Comparison of ENCODE assay signal across 23 mouse cellular contexts in genomic region chr6:115772201-115772600, GRCm38 (mm10). TPM values are rescaled to one million over a fixed set of nuclear protein-coding genes. Genes with fewer than 3 reads are reported as not detected.
DNase-seq lines count a peak whose midpoint lies in the region; ATAC-seq and TF ChIP-seq lines count a peak whose summit lies in the region.
"Had no signal": no experiment of that assay in that cellular context is flagged by ENCODE, and none has a peak within 500 bp of the region (broad histone marks: within the 10 kb centered on the region; RNA-seq: fewer than 3 reads in every experiment).

No protein-coding gene starts in this region.

- no peaks in the 10 kb centered on the region for H3K36me3 ChIP-seq in kidney, postnatal 0 days (ENCODE audit: insufficient read depth, low read length)
- H3K36me3 ChIP-seq in MEL (ENCODE audit: control insufficient read depth in 1 of 2, insufficient read depth in 2 of 2, low read length in 2 of 2) = peaks cover 0 to 23% of the 10 kb centered on the region in 2 experiments; a peak in 2 of 4 replicates
- no peaks in the 10 kb centered on the region for H3K36me3 ChIP-seq in stomach, postnatal 0 days (ENCODE audit: control insufficient read depth, insufficient read depth, low read length)
- H3K36me3 ChIP-seq in heart, embryonic 10.5 days = no peaks in the 10 kb centered on the region
- H3K36me3 ChIP-seq: embryonic facial prominence, embryonic 13.5 days; G1E; heart, embryonic 15.5 days; liver, embryonic 13.5 days; midbrain, embryonic 13.5 days had no signal

- no peak overlapping the region for H3K4me2 ChIP-seq in kidney, postnatal 0 days (ENCODE audit: low read length)
- H3K4me2 ChIP-seq in stomach, postnatal 0 days (replicated peaks; ENCODE audit: low read depth) = no peak overlapping the region
- H3K4me2 ChIP-seq: embryonic facial prominence, embryonic 13.5 days; heart, embryonic 15.5 days; limb, embryonic 12.5 days; liver, embryonic 13.5 days; midbrain, embryonic 13.5 days had no signal

- H3K4me3 ChIP-seq in kidney, postnatal 0 days (replicated peaks; ENCODE audit: low read depth, low read length) = no peak overlapping the region
- H3K4me3 ChIP-seq in MEL (ENCODE audit: control insufficient read depth in 1 of 2, insufficient read depth in 1 of 2, low read depth in 2 of 2, low read length in 2 of 2) = no peak overlapping the region
- H3K4me3 ChIP-seq in stomach, postnatal 0 days (ENCODE audit: low read depth, low read length) = no peak overlapping the region
- no peak overlapping the region for H3K4me3 ChIP-seq in heart, embryonic 10.5 days
- H3K4me3 ChIP-seq: embryonic facial prominence, embryonic 13.5 days; heart, adult 2 months; heart, embryonic 15.5 days; limb, embryonic 12.5 days; liver, embryonic 13.5 days; midbrain, embryonic 13.5 days had no signal

- H3K9ac ChIP-seq in kidney, postnatal 0 days (ENCODE audit: low read depth, low read length) = no peak overlapping the region
- H3K9ac ChIP-seq in MEL (ENCODE audit: control insufficient read depth, low read depth, low read length, poor library complexity, severe bottlenecking) = no peak overlapping the region
- H3K9ac ChIP-seq in stomach, postnatal 0 days (ENCODE audit: low read length) = no peak overlapping the region
- H3K9ac ChIP-seq: embryonic facial prominence, embryonic 13.5 days; heart, embryonic 15.5 days; limb, embryonic 12.5 days; liver, embryonic 13.5 days; midbrain, embryonic 13.5 days had no signal

- H3K9me3 ChIP-seq in kidney, postnatal 0 days (replicated peaks; ENCODE audit: low read length) = no peaks in the 10 kb centered on the region
- H3K9me3 ChIP-seq in MEL (replicated peaks; ENCODE audit: insufficient read depth, low read length) = no peaks in the 10 kb centered on the region
- H3K9me3 ChIP-seq in stomach, postnatal 0 days (ENCODE audit: control insufficient read depth, low read length) = no peaks in the 10 kb centered on the region
- H3K9me3 ChIP-seq in heart, embryonic 10.5 days = no peaks in the 10 kb centered on the region
- H3K9me3 ChIP-seq: embryonic facial prominence, embryonic 13.5 days; G1E; heart, embryonic 15.5 days; limb, embryonic 12.5 days; liver, embryonic 13.5 days; midbrain, embryonic 13.5 days had no signal

- 0 out of 2 replicates have a peak, but pooled peaks cover 2% of the 10 kb centered on the region for H3K79me2 ChIP-seq in MEL (ENCODE audit: control insufficient read depth, insufficient read depth, low read length, poor library complexity)

- TF ChIP-seq EP300 in MEL (IDR thresholded peaks at IDR 0.05; ENCODE audit: low read depth in 1 of 2, low read length in 2 of 2) = no peak
- no peak for TF ChIP-seq EP300 in stomach, postnatal 0 days (optimal IDR thresholded peaks at IDR 0.05)

- no peaks in the 10 kb centered on the region for H3K27me3 ChIP-seq in kidney, postnatal 0 days (ENCODE audit: insufficient read depth, low read length)
- no peaks in the 10 kb centered on the region for H3K27me3 ChIP-seq in MEL (ENCODE audit: control insufficient read depth in 1 of 2, insufficient read depth in 2 of 2, low read length in 2 of 2)
- no peaks in the 10 kb centered on the region for H3K27me3 ChIP-seq in stomach, postnatal 0 days (ENCODE audit: control insufficient read depth, insufficient read depth, low read length)
- no peaks in the 10 kb centered on the region for H3K27me3 ChIP-seq in heart, embryonic 10.5 days (ENCODE audit: insufficient read depth, poor library complexity, severe bottlenecking)
- H3K27me3 ChIP-seq: embryonic facial prominence, embryonic 13.5 days; heart, embryonic 15.5 days; limb, embryonic 12.5 days; liver, embryonic 13.5 days; midbrain, embryonic 13.5 days had no signal

- H3K4me1 ChIP-seq in kidney, postnatal 0 days (replicated peaks; ENCODE audit: insufficient read depth, low read length) = peaks cover 18% of the 10 kb centered on the region; the same call in 1 of the 2 replicates
- peaks cover 14 to 25% of the 10 kb centered on the region in 2 experiments for H3K4me1 ChIP-seq in MEL (ENCODE audit: control insufficient read depth in 1 of 2, insufficient read depth in 2 of 2, low read length in 2 of 2)
- peaks cover 6% of the 10 kb centered on the region for H3K4me1 ChIP-seq in stomach, postnatal 0 days (replicated peaks; ENCODE audit: control insufficient read depth, insufficient read depth)
- peaks cover 32% of the 10 kb centered on the region for H3K4me1 ChIP-seq in heart, embryonic 10.5 days

- H3K27ac ChIP-seq in kidney, postnatal 0 days = no peak overlapping the region
- H3K27ac ChIP-seq in MEL (ENCODE audit: control insufficient read depth, low read depth, low read length) = no peak overlapping the region
- H3K27ac ChIP-seq in stomach, postnatal 0 days (replicated peaks) = no peak overlapping the region
- H3K27ac ChIP-seq in heart, embryonic 10.5 days = no peak overlapping the region
- H3K27ac ChIP-seq: embryonic facial prominence, embryonic 13.5 days; heart, adult 2 months; heart, embryonic 15.5 days; limb, embryonic 12.5 days; liver, embryonic 13.5 days; midbrain, embryonic 13.5 days had no signal

- TF ChIP-seq POLR2A in MEL (IDR thresholded peaks at IDR 0.05; ENCODE audit: control insufficient read depth in 1 of 2, insufficient read depth in 1 of 2, low read depth in 1 of 2, low read length in 2 of 2, poor library complexity in 1 of 2) = no peak

- 78% methylated on average over 6 of the region's 6 CpGs for WGBS in kidney, postnatal 0 days
- WGBS in stomach, postnatal 0 days = 81% methylated on average over 6 of the region's 6 CpGs
- 75% methylated on average over 6 of the region's 6 CpGs for WGBS in heart, embryonic 10.5 days

- TF ChIP-seq RAD21 in MEL (IDR thresholded peaks at IDR 0.05; ENCODE audit: low read depth, low read length) = no peak

- ATAC-seq in kidney, postnatal 0 days (replicated peaks; ENCODE audit: low FRiP score, low read depth) = no peak
- ATAC-seq in stomach, postnatal 0 days (ENCODE audit: low FRiP score, low TSS enrichment) = no peak
- ATAC-seq: forebrain, embryonic 14.5 days; midbrain, embryonic 13.5 days had no signal

- DNase-seq in kidney, postnatal 0 days (ENCODE audit: low spot score) = no peak
- no peak for DNase-seq in kidney, postnatal 36 days
- DNase-seq in B cell, adult 2 months = peak; percentile 26 to 38
- no peak for DNase-seq in MEL (ENCODE audit: low read depth, low spot score)
- no peak for DNase-seq in stomach, postnatal 0 days (ENCODE audit: low spot score)
- no peak for DNase-seq in adrenal gland, postnatal 4 days (ENCODE audit: low spot score in 2 of 2)
- no peak for DNase-seq in heart, embryonic 10.5 days (ENCODE audit: low spot score)
- DNase-seq: adrenal gland, adult 2 months; cerebellum, adult 9-11 months; gastrocnemius, postnatal 25 days; heart, adult 2 months; kidney, adult 2 months; kidney, postnatal 4 days; layer of hippocampus, adult 9-11 months; liver, embryonic 13.5 days; thymus, postnatal 25 days had no signal

- TF ChIP-seq CTCF in kidney, postnatal 0 days (IDR thresholded peaks at IDR 0.05; ENCODE audit: low read depth) = peak; percentile 7; the same call in 1 of the 2 replicates
- peak; percentile 23 to 37 (median 28); a peak in 5 of 6 replicates for TF ChIP-seq CTCF in MEL (IDR thresholded peaks at IDR 0.05 in 2 of 3, conservative IDR thresholded peaks at IDR 0.05 in 1 of 3; ENCODE audit: control insufficient read depth in 1 of 3, insufficient read depth in 1 of 3, low read depth in 2 of 3, low read length in 3 of 3, poor library complexity in 1 of 3, severe bottlenecking in 1 of 3)
- TF ChIP-seq CTCF in stomach, postnatal 0 days (IDR thresholded peaks at IDR 0.05; ENCODE audit: low read depth) = 0 out of 2 replicates have a peak, but pooled peaks have one; percentile 11

TF ChIP-seq in MEL, 35 proteins besides CTCF, POLR2A, EP300 and RAD21:
- TF ChIP-seq SMC3 (IDR thresholded peaks at IDR 0.05; ENCODE audit: low read depth, low read length) (peak; percentile 31), POLR2AphosphoS2 (IDR thresholded peaks at IDR 0.05; ENCODE audit: low read length) (no peak)

RNA-seq across cellular contexts. Expression of gene Cand2, which starts 2.1 kb away (rescaled TPM):
- polyA plus RNA-seq in kidney, postnatal 0 days (2015; fragmentation: Nextera tagmentation; extraction: Ambion mirVana) = 10.4 and 12.1 TPM in 2 replicates
- total RNA-seq in MEL (2012; rRNA removed) = 1.8 and 2.4 TPM in 2 replicates
- 1 to 10 TPM in 1 of 2 experiments, not detected in 1; 6.6 TPM for polyA plus RNA-seq in MEL (2012; ENCODE audit: insufficient read depth in 1 of 2, insufficient read length in 2 of 2, low read depth in 1 of 2, low replicate concordance in 2 of 2, missing spikeins in 1 of 2)
- polyA plus RNA-seq in stomach, postnatal 0 days (2015; fragmentation: Nextera tagmentation; extraction: Ambion mirVana) = 3.2 and 3.5 TPM in 2 replicates
- 10 to 100 TPM; 23.4 to 24.2 TPM for total RNA-seq in adrenal gland, postnatal 4 days (2021)
- polyA plus RNA-seq in heart, embryonic 10.5 days (2016; fragmentation: Nextera tagmentation; extraction: Ambion mirVana) = 60.0 and 73.9 TPM in 2 replicates

RNA-seq across cellular contexts. Expression of gene Tmem40, which starts 10.0 kb away (rescaled TPM):
- polyA plus RNA-seq in kidney, postnatal 0 days (2015; fragmentation: Nextera tagmentation; extraction: Ambion mirVana) = 1.0 and 1.8 TPM in 2 replicates
- total RNA-seq in MEL (2012; rRNA removed) = 10.9 and 13.8 TPM in 2 replicates
- polyA plus RNA-seq in MEL (2012; ENCODE audit: insufficient read depth in 1 of 2, insufficient read length in 2 of 2, low read depth in 1 of 2, low replicate concordance in 2 of 2, missing spikeins in 1 of 2) = 10 to 100 TPM in 1 of 2 experiments, not detected in 1; 16.4 TPM
- 90.6 and 100.0 TPM in 2 replicates for polyA plus RNA-seq in stomach, postnatal 0 days (2015; fragmentation: Nextera tagmentation; extraction: Ambion mirVana)
- total RNA-seq in adrenal gland, postnatal 4 days (2021) = 1 to 10 TPM; 1.2 to 1.5 TPM
- polyA plus RNA-seq in heart, embryonic 10.5 days (2016; fragmentation: Nextera tagmentation; extraction: Ambion mirVana) = 2.8 and 3.3 TPM in 2 replicates
- polyA plus RNA-seq: adrenal gland, adult 2 months; small intestine, adult 2 months had no signal

RNA-seq across cellular contexts. Expression of gene Rpl32, which starts 36.3 kb away (rescaled TPM):
- polyA plus RNA-seq in kidney, postnatal 0 days (2015; fragmentation: Nextera tagmentation; extraction: Ambion mirVana) = 2,857 and 3,220 TPM in 2 replicates
- 4,686 and 5,400 TPM in 2 replicates for total RNA-seq in MEL (2012; rRNA removed)
- polyA plus RNA-seq in MEL (2012; ENCODE audit: insufficient read depth in 1 of 2, insufficient read length in 2 of 2, low read depth in 1 of 2, low replicate concordance in 2 of 2, missing spikeins in 1 of 2) = 1,000 to 10,000 TPM in 1 of 2 experiments, not detected in 1; 4,514 TPM
- polyA plus RNA-seq in stomach, postnatal 0 days (2015; fragmentation: Nextera tagmentation; extraction: Ambion mirVana) = 2,380 and 2,431 TPM in 2 replicates
- total RNA-seq in adrenal gland, postnatal 4 days (2021) = 1,000 to 10,000 TPM; 1,843 to 1,894 TPM
- polyA plus RNA-seq in heart, embryonic 10.5 days (2016; fragmentation: Nextera tagmentation; extraction: Ambion mirVana) = 1,266 and 1,290 TPM in 2 replicates

Comparison
In these comparisons a context has a peak if more than half of its experiments do, and no peak if none do; other contexts are left out.
1. DNase-seq: peak in B cell, adult 2 months (2 of 2); none in kidney, postnatal 0 days (single experiment), kidney, postnatal 36 days (0 of 2), MEL (single experiment), stomach, postnatal 0 days (single experiment), adrenal gland, postnatal 4 days (0 of 2) and heart, embryonic 10.5 days (single experiment).
2. Peak in every context shown above with its lines, with median percentiles within 50 percentile points of each other: CTCF ChIP-seq.